Mouse (Mus musculus) liver, adult 2 months (tissue): ENCODE data around the gene Fam160a1.

Experiments used
- CTCF ChIP-seq: fragments of 200-500 bp; IDR thresholded peaks from 2 replicates; pipeline ENCODE4 v1.5.1; 2011; ENCODE audit warnings: low read depth, low read length, control low read depth
- POLR2A ChIP-seq: fragments of 200-500 bp; IDR thresholded peaks from 2 replicates; pipeline ENCODE4 v1.6.1; 2011; ENCODE audit warnings: low read length, control low read depth; ENCODE audit not compliant: insufficient read depth; ENCODE audit errors: extremely low read depth

- TF ChIP-seq CTCF (no peak), POLR2A (no peak)
Observed at GRCm38 (mm10) chr3:85738591-85738990, 78.5 kb downstream of the Fam160a1 start.
